Mouse (Mus musculus) C2C12 (cell line): ENCODE results near the gene Cryba4.

Experiments used
- CEBPB ChIP-seq: IDR thresholded peaks from one replicate; pipeline ENCODE4 v1.6.1; 2011; ENCODE audit warnings: low read depth, mild to moderate bottlenecking, control low read depth, moderate library complexity
- CTCF ChIP-seq: IDR thresholded peaks from one replicate; pipeline ENCODE4 v1.5.1; 2011; ENCODE audit not compliant: control insufficient read depth, insufficient read depth, insufficient read length
- MAX ChIP-seq: IDR thresholded peaks from one replicate; pipeline ENCODE4 v1.6.1; 2011; ENCODE audit warnings: mild to moderate bottlenecking, control low read depth
- MYOD1 ChIP-seq: IDR thresholded peaks from one replicate; pipeline ENCODE4 v1.6.1; 2011; ENCODE audit warnings: low read depth; ENCODE audit not compliant: control insufficient read depth, insufficient read length
- USF1 ChIP-seq: IDR thresholded peaks from one replicate; pipeline ENCODE4 v1.6.1; 2011; ENCODE audit warnings: low read depth, mild to moderate bottlenecking, control low read depth, moderate library complexity

DNA sequence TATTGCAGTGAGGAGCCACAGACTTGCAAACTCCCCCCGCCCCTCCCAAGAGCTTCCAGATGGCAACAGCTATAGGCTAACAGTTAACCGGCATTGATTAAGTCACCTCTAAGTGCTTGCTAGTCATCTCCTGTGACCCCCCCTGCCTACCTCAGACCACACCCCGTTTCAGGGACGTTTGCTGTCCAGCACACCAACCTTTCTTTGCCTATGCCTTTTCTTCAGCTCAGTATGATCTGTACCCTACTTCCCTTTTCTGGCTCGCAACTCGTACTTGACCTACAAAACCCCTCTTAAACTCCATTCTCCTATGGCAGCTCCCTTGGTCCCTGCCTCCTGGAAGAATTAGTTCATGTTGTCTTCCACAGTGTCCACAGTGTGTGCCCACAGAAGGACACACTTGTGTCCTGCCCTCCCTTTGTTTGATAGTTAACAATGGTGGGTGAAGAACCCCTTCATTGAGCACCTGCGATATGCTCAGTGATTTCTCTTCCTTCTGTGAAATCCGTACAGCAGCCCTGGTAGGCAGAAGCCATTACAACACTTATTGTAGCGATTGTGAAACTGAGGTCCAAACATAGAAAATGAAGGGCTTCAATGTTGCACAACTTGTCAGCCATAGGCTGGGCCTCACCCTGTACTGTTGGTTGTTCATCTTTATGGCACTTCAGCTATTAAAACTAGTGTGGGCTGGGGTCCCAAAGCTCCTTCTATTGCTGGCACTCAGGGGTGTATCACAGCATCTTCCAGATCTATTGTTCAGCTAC, 13.9 kb upstream of the Cryba4 start:
- TF ChIP-seq CTCF (no peak), MAX (no peak), USF1 (no peak), MYOD1 (no peak), CEBPB (no peak)
